Mouse (Mus musculus): ENCODE data around the gene Unc50.

The Unc50 gene

DNA sequence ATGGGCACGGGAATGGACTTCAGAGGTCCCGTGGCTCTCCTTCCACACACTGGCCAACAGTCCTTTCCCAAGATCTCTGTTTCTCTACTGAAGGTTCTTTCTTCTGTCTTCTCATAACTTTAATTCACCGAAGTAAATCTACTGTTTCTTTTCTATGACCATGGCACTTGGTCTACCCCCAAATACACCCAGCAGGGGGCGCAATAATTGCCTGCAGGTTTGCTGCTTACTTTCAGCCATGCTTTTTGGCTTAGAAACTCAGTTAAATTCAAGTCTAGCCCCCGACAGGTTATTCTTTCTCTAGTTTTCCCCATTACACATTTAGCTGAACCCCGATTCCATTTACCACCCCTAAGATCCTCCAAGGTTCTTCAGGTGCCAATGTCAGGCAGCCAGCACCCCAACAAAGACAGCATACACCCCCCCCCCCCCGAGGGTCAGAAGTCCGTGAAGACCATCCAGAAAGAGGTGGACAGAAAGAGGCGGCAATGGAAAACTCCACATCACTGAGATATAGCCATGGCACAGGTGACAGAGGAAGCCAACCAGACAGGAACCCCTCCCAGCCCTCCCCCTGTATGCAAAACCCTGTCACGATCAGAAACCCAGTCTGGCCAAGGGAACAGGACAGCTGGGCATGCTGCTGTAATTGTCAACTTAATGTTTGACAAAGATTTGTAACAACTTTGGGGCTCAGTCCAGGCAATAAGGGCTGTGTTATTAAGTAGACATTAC, 18.6 kb downstream of the Unc50 start:
- in situ Hi-C loops (cut with MboI, MseI), result loop anchor here (5.0 kb wide), 1 partner anchor 184 kb away; no protein-coding TSS in a partner anchor

GRCm38 (mm10) chr1:37451270-37451669, 21.3 kb downstream of the Unc50 start:
- in situ Hi-C loops (cut with MboI, MseI), result no loop called here

DNA sequence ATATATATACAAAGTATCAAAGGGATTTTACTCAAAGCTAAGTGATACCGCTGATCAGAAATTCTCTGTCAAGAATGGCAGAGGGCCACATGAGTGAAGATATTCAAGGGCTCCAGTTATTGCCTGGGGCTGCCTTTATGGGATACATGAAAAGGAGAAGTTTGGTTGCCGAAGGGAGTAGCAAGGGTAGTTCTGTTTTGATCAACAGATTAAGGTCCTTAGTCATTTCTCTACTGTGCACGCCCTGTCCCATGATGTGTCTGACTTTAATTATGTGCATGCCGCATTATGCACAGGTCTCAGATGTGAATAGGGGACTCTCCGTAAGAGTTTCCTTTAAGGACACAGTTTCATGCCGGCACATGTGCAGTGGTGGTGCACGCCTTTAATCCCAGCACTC, 27.6 kb downstream of the Unc50 start:
- in situ Hi-C loops (cut with MboI, MseI), result no loop called here

DNA sequence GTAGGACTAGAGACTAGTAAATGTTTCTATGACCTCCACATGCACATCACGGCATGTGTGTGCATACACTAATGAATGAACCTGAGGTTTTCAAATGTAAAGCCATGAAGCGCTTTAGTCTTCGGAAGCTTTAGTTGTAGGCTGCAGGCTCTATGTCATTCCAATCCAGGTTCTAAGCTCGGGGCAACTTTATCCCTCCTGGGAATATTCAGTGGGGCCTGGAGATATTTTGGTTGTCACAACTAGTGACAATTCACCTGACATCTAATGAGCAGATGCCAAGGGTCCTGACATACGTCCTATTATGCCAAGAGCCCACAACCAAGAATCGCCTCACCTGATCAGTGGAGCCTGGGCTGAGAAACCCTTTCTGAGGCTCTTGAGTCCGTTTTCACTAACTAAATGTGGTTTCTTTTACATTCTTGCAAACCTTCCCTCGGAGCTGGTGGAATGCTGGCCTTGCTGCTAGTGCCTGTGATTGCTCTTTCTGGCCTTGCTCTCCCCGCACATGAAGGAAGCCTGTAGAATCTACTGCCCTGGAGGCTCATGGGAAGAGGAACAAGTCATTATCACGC, 35.0 kb downstream of the Unc50 start:
- in situ Hi-C loops (cut with MboI, MseI), result no loop called here

DNA sequence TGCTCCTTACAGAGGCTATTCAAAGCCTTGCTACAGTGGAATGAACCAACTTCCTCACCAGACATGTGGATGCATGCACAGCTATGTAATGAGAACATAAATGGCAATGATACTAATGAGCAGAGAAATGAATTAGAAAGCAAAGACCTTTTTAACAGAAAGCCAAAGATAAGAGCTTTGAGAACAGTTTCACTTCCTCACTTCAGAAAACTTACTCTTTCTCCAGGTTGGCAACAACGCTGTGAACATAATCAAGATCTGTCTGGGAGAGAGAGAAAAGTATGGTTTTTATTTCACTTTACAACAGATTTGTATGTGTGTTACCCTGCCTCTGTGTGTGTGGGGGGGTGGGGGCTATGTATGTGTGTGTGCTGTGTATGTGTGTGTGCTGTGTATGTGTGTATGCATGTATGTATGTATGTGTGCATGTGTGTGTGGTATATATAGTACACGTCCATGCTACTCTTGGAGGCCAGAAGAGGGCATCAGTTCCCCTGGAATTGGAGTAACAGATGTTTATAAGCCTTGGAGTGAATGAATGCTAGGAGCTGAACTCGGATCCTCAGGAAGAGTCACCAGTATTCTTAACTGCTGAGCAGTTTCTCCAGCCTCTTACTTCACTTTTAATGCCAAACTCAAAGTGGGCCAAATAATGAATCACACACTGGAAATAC, 36.5 kb downstream of the Unc50 start:
- in situ Hi-C loops (cut with MboI, MseI), result no loop called here

- in situ Hi-C loops (cut with MboI, MseI), result no loop called here
These were observed 37.9 kb downstream of the Unc50 start for GRCm38 (mm10) chr1:37467806-37468205.

- in situ Hi-C loops (cut with MboI, MseI), result no loop called here
These were observed 39.1 kb downstream of the Unc50 start for GRCm38 (mm10) chr1:37469007-37469406.

- in situ Hi-C loops (cut with MboI, MseI), result loop anchor here (5.0 kb wide), 2 partner anchors 61 to 161 kb away; no protein-coding TSS in a partner anchor
These were observed 41.5 kb downstream of the Unc50 start for GRCm38 (mm10) chr1:37471179-37472148.

GRCm38 (mm10) chr1:37473251-37473650, 43.3 kb downstream of the Unc50 start:
- in situ Hi-C loops (cut with MboI, MseI), result loop anchor here (5.0 kb wide), 2 partner anchors 59 to 159 kb away; no protein-coding TSS in a partner anchor

DNA sequence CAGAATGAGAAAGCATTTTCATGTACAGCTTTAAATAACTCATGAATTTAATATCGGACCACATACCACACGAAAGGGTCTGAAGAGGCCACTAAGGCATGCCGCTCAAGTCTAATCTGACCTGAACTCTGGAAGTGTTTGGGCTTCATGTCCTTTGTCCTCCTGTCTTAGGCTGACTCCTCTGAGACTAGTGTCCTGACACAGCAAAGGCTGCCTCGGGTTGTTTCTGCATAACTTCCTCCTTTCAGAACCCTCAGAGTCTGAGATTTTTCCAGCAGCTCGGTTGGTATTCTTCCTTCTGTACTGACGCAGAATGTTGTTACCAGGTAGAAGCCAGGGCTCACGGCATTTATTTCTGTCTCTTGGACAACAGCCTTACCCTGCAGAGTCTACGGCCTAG, 44.1 kb downstream of the Unc50 start:
- in situ Hi-C loops (cut with MboI, MseI), result loop anchor here (5.0 kb wide), 2 partner anchors 58 to 158 kb away; no protein-coding TSS in a partner anchor

DNA sequence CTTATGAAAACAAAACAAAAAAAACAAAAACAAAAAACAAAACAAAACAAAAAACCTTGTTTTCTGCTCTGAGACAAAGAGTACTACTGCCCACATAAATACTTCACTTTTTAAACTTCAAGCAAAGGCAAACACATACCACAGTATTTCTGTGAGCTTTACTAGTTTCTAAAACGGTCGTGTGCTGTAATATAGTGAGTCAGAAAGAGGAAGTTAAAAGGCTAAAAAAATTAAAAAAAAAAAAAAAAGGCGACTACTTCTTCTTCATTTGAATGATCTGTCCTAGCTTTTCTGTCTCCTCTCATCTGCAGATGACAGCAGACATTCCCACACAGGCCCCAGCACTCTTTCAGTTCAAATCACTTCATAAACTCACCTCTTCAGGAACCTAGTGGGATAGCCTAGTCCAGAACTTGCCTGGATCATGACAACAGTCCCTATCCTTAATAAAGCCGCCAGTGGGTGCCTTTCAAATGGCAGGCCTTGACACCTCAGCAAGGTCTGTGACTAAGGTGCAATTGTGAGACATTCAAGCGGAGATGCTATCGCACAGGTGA, 44.8 kb downstream of the Unc50 start:
- in situ Hi-C loops (cut with MboI, MseI), result loop anchor here (5.0 kb wide), 2 partner anchors 58 to 158 kb away; no protein-coding TSS in a partner anchor

DNA sequence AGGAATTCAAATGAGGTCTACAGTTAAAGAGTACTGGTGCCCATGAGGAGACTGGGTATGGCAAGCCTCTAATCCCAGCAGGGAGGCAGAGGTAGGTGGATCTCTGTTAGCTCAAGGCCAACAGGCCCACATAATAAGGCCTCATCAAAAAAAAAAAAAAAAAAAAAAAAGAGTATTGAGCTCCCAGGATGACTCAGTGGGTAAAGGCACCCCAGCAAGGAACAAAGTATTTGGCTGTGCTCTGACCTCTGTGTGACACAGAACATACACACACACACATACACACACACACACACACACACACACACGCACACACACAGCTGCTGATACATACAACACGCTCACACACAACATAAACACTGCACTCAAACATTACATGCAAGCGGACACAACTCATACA, 45.4 kb downstream of the Unc50 start:
- in situ Hi-C loops (cut with MboI, MseI), result no loop called here

DNA sequence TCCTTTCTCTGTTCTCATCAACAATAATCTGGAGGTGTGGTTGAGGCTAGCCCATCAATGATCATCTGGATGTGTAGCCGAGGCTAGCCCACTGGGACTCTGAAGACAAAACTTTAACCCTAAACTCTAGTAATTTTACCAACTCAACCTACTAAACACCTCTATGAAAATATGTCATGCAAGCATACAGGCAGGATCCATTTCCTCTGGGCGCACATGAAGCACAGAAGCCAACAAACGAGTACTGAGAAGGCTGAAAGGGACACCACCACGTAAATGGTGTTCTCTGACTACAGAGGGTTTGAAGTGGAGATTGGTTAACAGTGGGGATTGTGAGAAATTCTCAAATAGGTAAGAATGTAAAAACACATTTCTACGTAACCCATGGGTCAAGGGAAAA, 47.3 kb downstream of the Unc50 start:
- in situ Hi-C loops (cut with MboI, MseI), result no loop called here

DNA sequence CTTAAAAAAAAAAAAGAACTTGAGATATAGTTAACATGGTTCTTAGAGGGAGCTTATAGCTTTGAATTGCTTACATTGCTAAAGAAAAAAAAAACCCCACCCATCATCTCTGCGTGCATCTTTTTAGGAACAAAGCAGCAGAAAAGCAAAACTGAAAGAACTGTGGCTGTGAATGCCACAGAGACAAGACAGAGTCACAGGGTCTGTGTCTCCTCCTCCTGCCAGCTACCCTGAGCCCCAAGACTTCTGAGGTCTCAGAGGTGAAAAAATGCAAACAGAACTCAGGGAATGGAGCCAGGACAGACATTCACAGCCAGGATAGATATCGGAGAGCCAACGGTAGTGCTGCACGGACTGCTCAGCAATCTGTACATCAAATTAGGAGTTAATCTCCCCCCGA, 48.0 kb downstream of the Unc50 start:
- in situ Hi-C loops (cut with MboI, MseI), result no loop called here

- in situ Hi-C loops (cut with MboI, MseI), result no loop called here
These were observed 48.5 kb downstream of the Unc50 start for GRCm38 (mm10) chr1:37478416-37478815.

GRCm38 (mm10) chr1:37479074-37479473, 49.1 kb downstream of the Unc50 start:
- in situ Hi-C loops (cut with MboI, MseI), result no loop called here

- in situ Hi-C loops (cut with MboI, MseI), result no loop called here
These were observed 49.8 kb downstream of the Unc50 start for GRCm38 (mm10) chr1:37479759-37480158.

DNA sequence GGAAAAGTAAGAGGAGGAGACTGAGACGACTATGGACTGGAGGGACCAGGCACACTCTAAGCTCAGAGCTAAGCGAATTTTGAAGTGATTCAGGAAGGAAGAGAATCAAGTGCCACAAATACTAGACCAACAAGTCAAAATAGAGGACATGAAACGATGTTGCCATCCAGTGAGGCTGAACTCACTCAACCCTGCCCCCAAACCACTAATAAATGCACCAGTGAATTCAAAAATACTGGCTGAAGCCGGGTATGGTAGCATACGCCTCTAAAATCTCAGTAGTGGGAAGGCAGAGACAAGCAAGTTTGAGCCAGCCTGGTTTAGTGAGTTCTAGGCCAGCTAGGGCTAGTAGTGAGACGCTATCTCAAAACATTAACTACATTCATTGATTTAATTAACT, 50.8 kb downstream of the Unc50 start:
- in situ Hi-C loops (cut with MboI, MseI), result no loop called here

GRCm38 (mm10) chr1:37481331-37481730, 51.4 kb downstream of the Unc50 start:
- in situ Hi-C loops (cut with MboI, MseI), result no loop called here

- in situ Hi-C loops (cut with MboI, MseI), result no loop called here
These were observed 54.7 kb downstream of the Unc50 start for GRCm38 (mm10) chr1:37484612-37485011.

DNA sequence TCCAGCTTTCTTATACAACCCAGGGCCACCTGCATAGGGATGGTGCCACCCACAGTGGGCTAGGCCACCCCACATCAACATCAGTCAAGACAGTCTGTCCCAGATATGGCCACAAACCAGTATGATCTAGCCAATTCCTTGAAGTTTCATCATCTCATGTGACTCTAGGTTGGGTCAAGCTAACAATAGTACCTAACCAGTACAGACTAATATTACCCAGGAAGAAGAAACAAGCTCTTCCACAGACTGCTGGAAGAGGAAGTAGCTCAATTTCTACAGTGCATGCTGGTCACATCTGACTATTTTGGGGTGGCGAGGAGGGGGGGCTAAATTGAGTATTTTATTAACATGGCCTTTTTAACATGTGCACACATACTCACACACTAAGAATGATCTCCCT, 56.5 kb downstream of the Unc50 start:
- in situ Hi-C loops (cut with MboI, MseI), result no loop called here
